In the genomic region with DNA sequence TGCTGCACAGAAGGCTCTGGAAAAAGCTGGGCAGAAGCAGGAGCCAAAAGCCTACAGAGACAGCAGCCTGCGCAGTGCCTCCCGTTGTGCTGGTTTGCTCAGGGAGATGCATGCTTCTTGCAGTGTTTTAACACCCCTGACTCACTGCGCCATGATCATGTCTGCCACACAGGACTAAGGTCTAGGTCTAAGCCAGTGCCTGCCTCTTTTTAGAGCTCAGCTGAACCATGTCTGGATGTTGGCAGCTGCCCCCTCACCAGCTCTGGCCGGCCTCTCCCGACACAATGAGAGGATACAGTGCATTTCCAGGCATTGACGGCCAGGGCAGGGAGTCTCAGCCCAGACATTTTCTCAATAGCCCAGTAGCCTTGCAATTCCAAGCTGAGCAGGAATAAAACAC, we compare ENCODE assay signal across 12 mouse cellular contexts. TPM values are rescaled to one million over a fixed set of nuclear protein-coding genes. Genes with fewer than 3 reads are reported as not detected.
DNase-seq lines count a peak whose midpoint lies in the region; ATAC-seq and TF ChIP-seq lines count a peak whose summit lies in the region.
"Had no signal": no experiment of that assay in that cellular context is flagged by ENCODE, and none has a peak within 500 bp of the region (broad histone marks: within the 10 kb centered on the region; RNA-seq: fewer than 3 reads in every experiment).

No protein-coding gene starts in this region.

- ATAC-seq in intestine, embryonic 16.5 days, result no peak
- no peak for ATAC-seq in intestine, postnatal 0 days
- peak; percentile 45; the same call in 1 of the 2 replicates for ATAC-seq in hindbrain, postnatal 0 days
- no peak for ATAC-seq in inflammation-experienced regulatory T-cells, adult 6 months

- H3K9ac ChIP-seq in intestine, embryonic 16.5 days (ENCODE audit: low read depth, low read length), result no peak overlapping the region
- H3K9ac ChIP-seq in intestine, postnatal 0 days (ENCODE audit: low read depth, low read length), result no peak overlapping the region
- H3K9ac ChIP-seq in hindbrain, postnatal 0 days (replicated peaks; ENCODE audit: low read length), result no peak overlapping the region

- H3K4me1 ChIP-seq in intestine, embryonic 16.5 days (ENCODE audit: control insufficient read depth, insufficient read depth, low read length), result peaks cover 6% of the 10 kb centered on the region
- no peaks in the 10 kb centered on the region for H3K4me1 ChIP-seq in intestine, postnatal 0 days (replicated peaks; ENCODE audit: control insufficient read depth, insufficient read depth, low read length)
- H3K4me1 ChIP-seq in brown adipose tissue, adult 24 weeks (ENCODE audit: control insufficient read depth, insufficient read depth, insufficient read length, low read length), result peaks cover 17% of the 10 kb centered on the region
- peaks cover 6% of the 10 kb centered on the region; the same call in 1 of the 2 replicates for H3K4me1 ChIP-seq in hindbrain, postnatal 0 days (ENCODE audit: insufficient read depth, low read length)
- H3K4me1 ChIP-seq in thymus, adult 2 months (replicated peaks; ENCODE audit: control insufficient read depth, insufficient read depth, low read length), result peaks cover 6% of the 10 kb centered on the region

- no peak for TF ChIP-seq POLR2A in thymus, adult 2 months (IDR thresholded peaks at IDR 0.05; ENCODE audit: control insufficient read depth, extremely low read depth, insufficient read depth, low read length, poor library complexity)

- no peak overlapping the region for H3K4me2 ChIP-seq in intestine, embryonic 16.5 days (ENCODE audit: low read depth, low read length)
- H3K4me2 ChIP-seq in intestine, postnatal 0 days (replicated peaks; ENCODE audit: low read depth), result no peak overlapping the region
- H3K4me2 ChIP-seq in hindbrain, postnatal 0 days (ENCODE audit: low read depth, low read length), result no peak overlapping the region

- WGBS in intestine, embryonic 16.5 days, result 59% methylated on average over 6 of the region's 6 CpGs
- 71% methylated on average over 6 of the region's 6 CpGs for WGBS in intestine, postnatal 0 days
- 40% methylated on average over 6 of the region's 6 CpGs for WGBS in hindbrain, postnatal 0 days
- 95% methylated on average over 6 of the region's 6 CpGs for WGBS in thymus, adult 2 months

- 0 out of 2 replicates have a peak overlapping the region, but pooled peaks have one; percentile 21 for H3K27ac ChIP-seq in intestine, embryonic 16.5 days (ENCODE audit: low read length)
- H3K27ac ChIP-seq in intestine, postnatal 0 days (ENCODE audit: low read depth, low read length), result no peak overlapping the region
- H3K27ac ChIP-seq in brown adipose tissue, adult 24 weeks (replicated peaks; ENCODE audit: low read depth, low read length), result peak overlapping the region; percentile 81
- H3K27ac ChIP-seq in hindbrain, postnatal 0 days, result peak overlapping the region; percentile 16; the same call in 1 of the 2 replicates
- H3K27ac ChIP-seq in thymus, adult 2 months (ENCODE audit: control insufficient read depth, insufficient read depth, low read length), result no peak overlapping the region

- H3K36me3 ChIP-seq in intestine, embryonic 16.5 days (ENCODE audit: control insufficient read depth, insufficient read depth, low read length), result no peaks in the 10 kb centered on the region
- no peaks in the 10 kb centered on the region for H3K36me3 ChIP-seq in intestine, postnatal 0 days (ENCODE audit: control insufficient read depth, insufficient read depth)
- no peaks in the 10 kb centered on the region for H3K36me3 ChIP-seq in hindbrain, postnatal 0 days (ENCODE audit: insufficient read depth, low read length)
- H3K36me3 ChIP-seq in thymus, adult 2 months (ENCODE audit: control insufficient read depth, insufficient read depth, low read length), result no peaks in the 10 kb centered on the region

- H3K4me3 ChIP-seq in intestine, embryonic 16.5 days (ENCODE audit: low read length), result no peak overlapping the region
- H3K4me3 ChIP-seq in intestine, postnatal 0 days (ENCODE audit: low read depth, low read length), result no peak overlapping the region
- H3K4me3 ChIP-seq in brown adipose tissue, adult 24 weeks (ENCODE audit: insufficient read depth, low read depth, low read length), result no peak overlapping the region
- no peak overlapping the region for H3K4me3 ChIP-seq in hindbrain, postnatal 0 days (ENCODE audit: low read length)
- no peak overlapping the region for H3K4me3 ChIP-seq in thymus, adult 2 months (ENCODE audit: control insufficient read depth, insufficient read depth, low read length)

- peak; percentile 67 for DNase-seq in Muller cell, postnatal 12 days (ENCODE audit: inconsistent ontology term)
- peak; percentile 35 for DNase-seq in hindbrain, postnatal 0 days (ENCODE audit: low spot score)
- DNase-seq in thymus, postnatal 10 days (ENCODE audit: low spot score in 2 of 2), result no peak
- no peak for DNase-seq in thymus, adult 2 months
- DNase-seq: right cerebral cortex, postnatal 14 days; thymus, postnatal 4 days had no signal

- H3K9me3 ChIP-seq in intestine, embryonic 16.5 days (ENCODE audit: control insufficient read depth, low read length), result no peaks in the 10 kb centered on the region
- H3K9me3 ChIP-seq in intestine, postnatal 0 days (ENCODE audit: control insufficient read depth), result no peaks in the 10 kb centered on the region
- no peaks in the 10 kb centered on the region for H3K9me3 ChIP-seq in hindbrain, postnatal 0 days (ENCODE audit: low read length)

- no peak for TF ChIP-seq CTCF in intestine, postnatal 0 days (IDR thresholded peaks at IDR 0.05; ENCODE audit: low read depth)
- TF ChIP-seq CTCF in hindbrain, postnatal 0 days (IDR thresholded peaks at IDR 0.05; ENCODE audit: low read depth), result no peak
- TF ChIP-seq CTCF in thymus, adult 2 months (IDR thresholded peaks at IDR 0.05; ENCODE audit: borderline replicate concordance, control insufficient read depth, extremely low read depth, insufficient read depth, low read length, poor library complexity), result no peak

- no peaks in the 10 kb centered on the region for H3K27me3 ChIP-seq in intestine, embryonic 16.5 days (replicated peaks; ENCODE audit: control insufficient read depth, insufficient read depth, low read length)
- H3K27me3 ChIP-seq in intestine, postnatal 0 days (replicated peaks; ENCODE audit: control insufficient read depth, insufficient read depth, low read length), result no peaks in the 10 kb centered on the region
- H3K27me3 ChIP-seq in hindbrain, postnatal 0 days (ENCODE audit: insufficient read depth, low read length), result no peaks in the 10 kb centered on the region
- no peaks in the 10 kb centered on the region for H3K27me3 ChIP-seq in thymus, adult 2 months (ENCODE audit: control insufficient read depth, insufficient read depth, low read length)

RNA-seq across cellular contexts. Expression of a gene that starts 23.0 kb away (rescaled TPM):
- 29.3 and 39.5 TPM in 2 replicates for polyA plus RNA-seq in intestine, embryonic 16.5 days (2015; fragmentation: Nextera tagmentation; extraction: Ambion mirVana)
- polyA plus RNA-seq in intestine, postnatal 0 days (2015; fragmentation: Nextera tagmentation; extraction: Ambion mirVana), result 67.1 and 80.7 TPM in 2 replicates
- 28.9 and 74.8 TPM in 2 replicates for polyA plus RNA-seq in brown adipose tissue, adult 24 weeks (2012; ENCODE audit: insufficient read depth, insufficient read length, missing spikeins)
- 78.9 and 84.2 TPM in 2 replicates for total RNA-seq in hindbrain, postnatal 0 days (2014; rRNA removed)
- polyA plus RNA-seq in hindbrain, postnatal 0 days (2015; fragmentation: Nextera tagmentation; extraction: Ambion mirVana), result 127 and 130 TPM in 2 replicates
- 7.7 and 11.6 TPM in 2 replicates for polyA plus RNA-seq in thymus, adult 2 months (2012; rRNA removed)
- 1 to 10 TPM; 1.0 to 2.6 (median 2.0) TPM for polyA plus RNA-seq in inflammation-experienced regulatory T-cells, adult 6 months (2017; shearing (Covaris generic))

RNA-seq across cellular contexts. Expression of a gene that starts 24.3 kb away (rescaled TPM):
- 4.0 and 4.1 TPM in 2 replicates for polyA plus RNA-seq in intestine, embryonic 16.5 days (2015; fragmentation: Nextera tagmentation; extraction: Ambion mirVana)
- 1.1 and 1.4 TPM in 2 replicates for polyA plus RNA-seq in intestine, postnatal 0 days (2015; fragmentation: Nextera tagmentation; extraction: Ambion mirVana)
- polyA plus RNA-seq in brown adipose tissue, adult 24 weeks (2012; ENCODE audit: insufficient read depth, insufficient read length, missing spikeins), result not detected in 2 replicates
- total RNA-seq in hindbrain, postnatal 0 days (2014; rRNA removed), result 18.7 and 21.3 TPM in 2 replicates
- 9.8 and 11.1 TPM in 2 replicates for polyA plus RNA-seq in hindbrain, postnatal 0 days (2015; fragmentation: Nextera tagmentation; extraction: Ambion mirVana)
- 0.61 and 0.71 TPM in 2 replicates for polyA plus RNA-seq in thymus, adult 2 months (2012; rRNA removed)
- not detected for polyA plus RNA-seq in inflammation-experienced regulatory T-cells, adult 6 months (2017; shearing (Covaris generic))
- total RNA-seq: megakaryocyte-erythroid progenitor cell, adult 5-6 weeks; MEL had no signal

Comparison
In these comparisons a context has a peak if more than half of its experiments do, and no peak if none do; other contexts are left out.
1. H3K27ac ChIP-seq: peak in intestine, embryonic 16.5 days (single experiment), brown adipose tissue, adult 24 weeks (single experiment) and hindbrain, postnatal 0 days (single experiment); none in intestine, postnatal 0 days (single experiment) and thymus, adult 2 months (single experiment).
2. DNase-seq: peak in Muller cell, postnatal 12 days (single experiment) and hindbrain, postnatal 0 days (single experiment); none in thymus, postnatal 10 days (0 of 2) and thymus, adult 2 months (single experiment).